Mouse (Mus musculus) embryonic fibroblast, embryonic 13.5 days (primary cell): ENCODE measurements around the gene Frem2. TPM values are rescaled to one million over a fixed set of nuclear protein-coding genes. Genes with fewer than 3 reads are reported as not detected.

Source experiments
- H3K27ac ChIP-seq: 2 replicates; pipeline ENCODE4 v1.5.1; 2012; ENCODE audit warnings: low read length, control low read depth, inconsistent platforms; ENCODE audit not compliant: insufficient read depth
- H3K4me1 ChIP-seq: 2 replicates; pipeline ENCODE4 v1.6.1; 2011; ENCODE audit warnings: low read length; ENCODE audit not compliant: control insufficient read depth, insufficient read depth
- H3K4me3 ChIP-seq: 2 replicates; pipeline ENCODE4 v1.5.1; 2011; ENCODE audit warnings: mild to moderate bottlenecking, control low read depth, low read length; ENCODE audit not compliant: insufficient read depth
- CTCF ChIP-seq: IDR thresholded peaks from 2 replicates; pipeline ENCODE4 v1.5.1; 2011; ENCODE audit warnings: mild to moderate bottlenecking, control low read depth, low read length, moderate library complexity, borderline replicate concordance; ENCODE audit not compliant: insufficient read depth
- POLR2A ChIP-seq: IDR thresholded peaks from 2 replicates; pipeline ENCODE4 v1.6.1; 2011; ENCODE audit warnings: low read depth, mild to moderate bottlenecking, control low read depth, low read length, moderate library complexity
- polyA plus RNA-seq: library from polyadenylated mRNA; stranded (reverse); fragments of >200 nt; gene quantifications from 2 replicates; pipeline ENCODE4 v1.2.4, GENCODE M21; 2011; ENCODE audit warnings: low read depth; ENCODE audit not compliant: missing spikeins, insufficient read length

Frem2 gene
- polyA plus RNA-seq, 1 experiment = 0.23 TPM

- Histone ChIP-seq H3K4me1 (no peaks in the 10 kb centered on the region), H3K4me3 (no peak overlapping the region), H3K27ac (no peak overlapping the region)
- TF ChIP-seq POLR2A (no peak), CTCF (no peak)
These were observed 98.1 kb downstream of the Frem2 start for GRCm38 (mm10) chr3:53559056-53559455.

DNA sequence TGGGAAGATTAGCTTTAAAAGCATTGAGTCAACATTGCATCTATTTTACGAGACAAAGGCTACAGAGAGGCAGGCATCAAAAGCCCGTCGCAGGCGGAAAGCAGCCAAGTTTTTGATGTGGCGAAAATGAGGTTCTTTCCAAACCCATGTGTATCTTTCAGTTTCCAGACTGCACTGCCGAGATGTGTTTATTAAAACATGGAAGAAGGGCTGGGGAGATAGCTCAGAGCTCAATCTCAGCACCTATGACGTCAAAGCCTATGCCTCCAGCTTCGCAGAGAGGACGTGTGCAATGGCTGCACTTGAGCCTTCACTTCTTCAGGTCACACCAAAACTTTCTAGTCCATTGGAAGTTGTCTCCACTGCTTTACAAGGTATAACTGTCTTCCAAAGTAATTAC, 98.9 kb downstream of the Frem2 start:
- no peak for TF ChIP-seq POLR2A
- TF ChIP-seq CTCF = no peak
- Histone ChIP-seq H3K4me3 (no peak overlapping the region), H3K4me1 (no peaks in the 10 kb centered on the region), H3K27ac (no peak overlapping the region)

DNA sequence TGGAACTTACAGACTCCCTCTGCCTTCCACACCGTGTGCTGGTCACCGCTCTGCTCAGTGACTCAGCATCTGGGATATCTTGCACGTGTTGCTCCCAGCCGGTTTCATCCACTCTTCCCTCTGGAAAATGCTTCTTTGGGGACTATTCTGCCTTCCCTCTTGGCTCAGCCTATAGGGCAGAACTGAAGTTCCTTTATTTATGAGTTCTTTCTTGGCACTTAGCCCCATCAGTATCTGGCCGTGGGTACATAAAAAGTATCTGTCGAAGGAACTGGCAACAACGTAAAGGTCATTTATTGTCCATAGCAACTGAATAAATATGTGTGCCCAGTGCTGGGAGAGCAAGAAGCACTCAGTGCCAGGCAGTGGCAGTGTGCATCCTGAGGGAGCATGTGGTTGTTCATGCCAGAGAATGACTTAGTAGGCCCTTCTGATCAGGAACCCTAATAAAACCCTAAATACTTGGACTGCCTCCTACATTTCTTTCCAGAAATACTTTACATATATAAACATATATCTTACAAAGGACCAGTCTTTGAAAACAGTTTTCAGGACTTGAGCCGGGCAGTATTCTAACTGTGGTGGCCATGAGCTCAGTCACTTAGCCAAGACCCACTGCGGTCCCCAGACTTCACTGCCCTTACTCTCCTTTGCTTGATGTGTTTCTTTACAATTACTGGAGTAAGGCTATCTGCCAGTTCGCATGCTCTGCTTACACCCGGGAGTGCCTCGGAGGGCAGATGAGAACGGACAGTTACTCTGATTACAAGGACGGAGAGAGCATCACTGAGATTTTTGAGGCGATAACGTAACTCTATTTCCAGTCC, 99.6 kb downstream of the Frem2 start:
- H3K4me1 ChIP-seq = no peaks in the 10 kb centered on the region
- no peak overlapping the region for H3K4me3 ChIP-seq
- H3K27ac ChIP-seq = no peak overlapping the region
- TF ChIP-seq POLR2A = no peak
- no peak for TF ChIP-seq CTCF

DNA sequence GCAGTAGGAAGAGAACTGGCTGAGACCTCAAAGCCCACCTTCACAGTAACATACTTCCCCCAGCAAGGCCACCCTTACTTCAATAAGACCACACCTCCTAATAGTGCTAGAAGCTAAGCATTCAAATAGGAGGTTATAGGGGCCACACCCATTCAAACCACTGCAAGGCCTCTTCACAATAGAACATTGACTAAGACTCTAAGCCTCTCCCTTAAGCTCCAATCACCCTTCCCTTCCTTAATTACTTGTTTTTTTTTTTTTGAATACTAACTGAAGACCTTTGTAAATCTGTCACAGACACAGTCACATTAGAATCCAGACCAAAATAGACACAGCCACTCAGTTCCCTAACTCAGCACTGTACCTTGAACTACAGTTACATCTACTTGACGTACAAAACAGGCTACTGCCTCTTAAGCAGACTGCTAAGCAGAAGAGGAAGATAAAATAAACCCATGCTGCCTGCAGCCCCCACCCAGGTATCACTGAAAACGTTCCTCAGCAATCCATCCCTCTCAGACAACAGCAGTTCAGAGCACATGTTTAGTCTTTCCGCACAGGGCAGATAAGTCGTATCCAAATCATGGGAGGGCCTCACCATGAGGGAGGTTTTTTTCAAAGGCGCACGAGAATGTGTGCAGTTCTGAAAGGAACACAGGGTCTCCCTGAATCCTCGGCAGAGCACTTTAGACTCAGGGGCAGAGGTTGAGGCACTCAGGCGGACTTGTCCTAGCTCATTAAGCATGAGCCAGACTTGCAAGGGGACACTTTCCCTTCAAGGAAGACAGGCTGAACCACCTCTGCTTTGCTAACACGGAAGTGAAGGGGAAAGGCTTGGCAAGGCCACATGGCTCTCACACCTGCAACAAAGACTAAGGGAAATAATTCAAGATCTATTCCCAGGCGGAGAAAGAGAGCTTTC, 101.9 kb downstream of the Frem2 start:
- TF ChIP-seq CTCF (no peak), POLR2A (no peak)
- no peak overlapping the region for H3K27ac ChIP-seq
- H3K4me3 ChIP-seq = no peak overlapping the region
- no peaks in the 10 kb centered on the region for H3K4me1 ChIP-seq

DNA sequence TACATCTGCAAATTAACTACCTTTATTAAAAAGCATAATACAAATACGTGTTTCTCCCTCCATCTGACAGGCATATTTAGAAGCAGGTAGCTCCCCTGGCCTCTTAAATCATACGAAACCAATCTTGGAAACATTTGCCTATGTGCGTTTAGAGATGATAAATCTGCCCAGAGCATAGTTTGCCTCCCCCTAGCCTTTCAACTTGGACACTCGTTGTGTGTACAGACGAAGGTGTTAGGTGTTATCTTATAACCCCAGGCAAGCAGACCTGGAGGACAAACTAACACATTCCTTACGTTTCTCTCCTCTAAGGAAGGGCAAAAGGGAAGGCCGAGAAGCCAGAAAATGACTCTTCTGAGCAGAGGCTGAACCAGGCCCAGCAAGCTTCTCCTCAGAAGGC, 104.5 kb downstream of the Frem2 start:
- no peak overlapping the region for H3K4me3 ChIP-seq
- TF ChIP-seq POLR2A (no peak), CTCF (no peak)
- H3K4me1 ChIP-seq = no peaks in the 10 kb centered on the region
- H3K27ac ChIP-seq = no peak overlapping the region

DNA sequence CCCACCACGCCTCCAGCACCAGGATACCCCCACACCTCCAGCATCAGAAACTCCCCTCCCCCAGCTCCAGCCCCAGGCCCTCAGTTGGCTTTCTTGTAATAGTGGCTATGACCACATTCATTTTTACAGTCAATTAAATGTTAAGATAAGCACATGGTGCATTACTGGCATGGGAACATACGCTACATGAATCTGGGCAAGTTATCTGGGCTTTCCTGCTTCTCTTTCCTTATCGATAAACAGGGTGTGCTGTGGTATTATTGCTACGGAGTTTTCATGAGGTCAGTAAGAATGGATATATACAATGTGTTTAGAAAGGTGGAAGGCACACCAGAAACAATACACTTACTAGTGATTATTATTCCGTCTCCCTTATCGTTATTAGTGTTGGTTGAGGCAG, 125.1 kb downstream of the Frem2 start:
- TF ChIP-seq CTCF (no peak), POLR2A (no peak)
- Histone ChIP-seq H3K4me3 (no peak overlapping the region), H3K4me1 (no peaks in the 10 kb centered on the region), H3K27ac (no peak overlapping the region)

- Histone ChIP-seq H3K27ac (no peak overlapping the region), H3K4me3 (no peak overlapping the region), H3K4me1 (no peaks in the 10 kb centered on the region)
- no peak for TF ChIP-seq POLR2A
These were observed 126.8 kb downstream of the Frem2 start for GRCm38 (mm10) chr3:53530305-53530704.

DNA sequence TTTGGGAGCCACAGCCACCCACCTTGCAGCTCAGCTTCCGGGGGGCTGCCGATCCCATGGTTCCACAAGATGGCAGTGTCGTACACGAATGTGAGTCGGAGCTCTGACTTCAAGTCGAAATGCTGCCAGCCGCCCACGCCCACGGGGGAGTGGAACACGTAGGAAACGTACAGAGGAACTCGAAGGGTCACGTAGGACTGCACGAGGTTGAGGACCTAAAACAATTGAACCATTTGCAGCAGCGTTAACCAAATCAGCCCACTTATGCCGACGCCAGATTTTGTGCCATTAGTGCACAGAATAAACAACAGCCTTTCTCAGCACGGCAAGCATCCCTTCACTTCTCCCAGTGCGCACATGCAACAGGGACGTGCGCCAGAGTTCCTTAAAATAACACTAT, 131.4 kb downstream of the Frem2 start:
- H3K4me3 ChIP-seq = peak overlapping the region; percentile 24; the same call in 1 of the 2 replicates
- no peaks in the 10 kb centered on the region for H3K4me1 ChIP-seq
- TF ChIP-seq CTCF (peak; percentile 73), POLR2A (no peak)

DNA sequence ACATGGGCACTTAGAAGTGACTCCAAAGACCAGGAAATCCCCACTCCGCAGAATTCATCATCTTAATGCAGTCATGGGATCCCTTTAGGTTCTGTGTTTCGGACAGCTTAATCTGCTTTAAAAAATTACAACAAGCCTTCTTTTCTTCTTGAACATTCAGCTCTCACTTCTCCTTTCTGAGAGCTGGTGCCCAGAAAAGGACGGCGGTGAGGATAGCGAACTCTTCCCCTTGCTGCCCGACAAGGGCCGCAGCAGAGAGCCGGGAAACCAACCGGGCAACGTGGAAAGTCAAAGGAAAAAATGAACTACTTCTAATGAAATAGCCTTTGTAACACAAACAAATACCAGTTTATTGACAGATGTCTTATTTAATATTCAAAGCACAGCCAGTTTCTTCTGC, 134.4 kb downstream of the Frem2 start:
- no peak overlapping the region for H3K4me3 ChIP-seq
- no peak for TF ChIP-seq POLR2A
- no peak for TF ChIP-seq CTCF

More for the DNA sequence above, 131.4 kb downstream of the Frem2 start:
- no peak overlapping the region for H3K27ac ChIP-seq

GRCm38 (mm10) chr3:53514221-53515065, 142.7 kb downstream of the Frem2 start:
- no peak overlapping the region for H3K27ac ChIP-seq
- H3K4me3 ChIP-seq = no peak overlapping the region
- TF ChIP-seq CTCF = no peak
- TF ChIP-seq POLR2A = no peak
- H3K4me1 ChIP-seq = no peaks in the 10 kb centered on the region

More for the DNA sequence above, 134.4 kb downstream of the Frem2 start:
- Histone ChIP-seq H3K4me1 (no peaks in the 10 kb centered on the region), H3K27ac (no peak overlapping the region)
